Mouse (Mus musculus) MEL (cell line): ENCODE data around the gene Cbl. TPM values are rescaled to one million over a fixed set of nuclear protein-coding genes. Genes with fewer than 3 reads are reported as not detected.

ENCODE experiments used
- DNase-seq: peaks from one replicate; pipeline ENCODE4 v3.0.0; 2011; ENCODE audit warnings: low read depth, low spot score
- H3K27ac ChIP-seq: 2 replicates; pipeline ENCODE4 v1.5.1; 2012; ENCODE audit warnings: low read depth, mild to moderate bottlenecking, control low read depth, low read length, moderate library complexity; ENCODE audit not compliant: control insufficient read depth
- H3K27me3 ChIP-seq, 2 experiments: fragments of 150-350 bp in 1 of 2; sonication (generic) in 1 of 2; 2 replicates each; pipeline ENCODE4 v1.6.1; 2012; ENCODE audit warnings: low read length in 2 of 2, mild to moderate bottlenecking in 2 of 2, improper control_type of control experiment in 1 of 2, moderate library complexity in 1 of 2; ENCODE audit not compliant: insufficient read depth in 2 of 2, control insufficient read depth in 1 of 2
- H3K36me3 ChIP-seq, 2 experiments: 2 replicates each; pipeline ENCODE4 v1.6.1; 2012 to 2014; ENCODE audit warnings: low read length in 2 of 2, improper control_type of control experiment in 1 of 2, inconsistent platforms in 1 of 2, mild to moderate bottlenecking in 1 of 2; ENCODE audit not compliant: insufficient read depth in 2 of 2, control insufficient read depth in 1 of 2
- H3K4me1 ChIP-seq, 2 experiments: fragments of 150-350 bp in 1 of 2; sonication (generic) in 1 of 2; 2 replicates each; pipeline ENCODE4 v1.6.1; 2012; ENCODE audit warnings: low read length in 2 of 2, improper control_type of control experiment in 1 of 2, mild to moderate bottlenecking in 1 of 2; ENCODE audit not compliant: insufficient read depth in 2 of 2, control insufficient read depth in 1 of 2
- H3K4me3 ChIP-seq, 2 experiments: fragments of 150-350 bp in 1 of 2; sonication (generic) in 1 of 2; 2 replicates each; pipeline ENCODE4 v1.5.1; 2012; ENCODE audit warnings: low read depth in 2 of 2, low read length in 2 of 2, mild to moderate bottlenecking in 2 of 2, moderate library complexity in 2 of 2, control low read depth in 1 of 2, improper control_type of control experiment in 1 of 2; ENCODE audit not compliant: control insufficient read depth in 1 of 2, insufficient read depth in 1 of 2
- H3K79me2 ChIP-seq: 2 replicates; pipeline ENCODE4 v1.6.1; 2012; ENCODE audit warnings: mild to moderate bottlenecking, low read length, moderate library complexity; ENCODE audit not compliant: control insufficient read depth, poor library complexity, insufficient read depth
- H3K9ac ChIP-seq: 2 replicates; pipeline ENCODE4 v1.6.1; 2012; ENCODE audit warnings: low read depth, mild to moderate bottlenecking, control low read depth, low read length, moderate library complexity; ENCODE audit not compliant: control insufficient read depth, poor library complexity, severe bottlenecking
- H3K9me3 ChIP-seq: fragments of 150-350 bp; sonication (generic); replicated peaks from 2 replicates; pipeline ENCODE4 v1.6.1; 2012; ENCODE audit warnings: mild to moderate bottlenecking, low read length, improper control_type of control experiment, moderate library complexity; ENCODE audit not compliant: insufficient read depth
- BHLHE40 ChIP-seq: IDR thresholded peaks from 2 replicates; pipeline ENCODE4 v1.6.1; 2012; ENCODE audit warnings: low read depth, mild to moderate bottlenecking, inconsistent platforms, low read length, improper control_type of control experiment, borderline replicate concordance
- CHD1 ChIP-seq: IDR thresholded peaks from 2 replicates; pipeline ENCODE4 v1.6.1; 2012; ENCODE audit warnings: low read depth, mild to moderate bottlenecking, inconsistent platforms, low read length, improper control_type of control experiment
- CHD2 ChIP-seq: IDR thresholded peaks from 2 replicates; pipeline ENCODE4 v1.6.1; 2011; ENCODE audit warnings: low read length, improper control_type of control experiment
- CTCF ChIP-seq, 3 experiments: IDR thresholded peaks in 2 of 3; conservative IDR thresholded peaks in 1 of 3; 2 replicates each; pipeline ENCODE4 v1.5.1; 2011 to 2012; ENCODE audit warnings: low read length in 3 of 3, low read depth in 2 of 3, mild to moderate bottlenecking in 2 of 3, improper control_type of control experiment in 1 of 3, inconsistent platforms in 1 of 3, mixed read lengths in 1 of 3, moderate library complexity in 1 of 3; ENCODE audit not compliant: control insufficient read depth in 1 of 3, insufficient read depth in 1 of 3, poor library complexity in 1 of 3, severe bottlenecking in 1 of 3
- E2F4 ChIP-seq: IDR thresholded peaks from 2 replicates; pipeline ENCODE4 v1.6.1; 2011; ENCODE audit warnings: low read depth, low read length, improper control_type of control experiment, borderline replicate concordance
- ELF1 ChIP-seq: IDR thresholded peaks from 2 replicates; pipeline ENCODE4 v1.6.1; 2014; ENCODE audit warnings: low read depth, mild to moderate bottlenecking, inconsistent platforms, low read length, improper control_type of control experiment, moderate library complexity
- EP300 ChIP-seq, 2 experiments: IDR thresholded peaks; 2 replicates each; pipeline ENCODE4 v1.6.1; 2011; ENCODE audit warnings: improper control_type of control experiment in 2 of 2, low read length in 2 of 2, low read depth in 1 of 2, mild to moderate bottlenecking in 1 of 2
- ETS1 ChIP-seq: IDR thresholded peaks from 2 replicates; pipeline ENCODE4 v1.6.1; 2012; ENCODE audit warnings: low read depth, mild to moderate bottlenecking, inconsistent platforms, low read length, improper control_type of control experiment, moderate library complexity
- GATA1 ChIP-seq: IDR thresholded peaks from 2 replicates; pipeline ENCODE4 v1.6.1; 2011; ENCODE audit warnings: low read depth, low read length, improper control_type of control experiment
- HCFC1 ChIP-seq: IDR thresholded peaks from 2 replicates; pipeline ENCODE4 v1.6.1; 2012; ENCODE audit warnings: low read depth, mild to moderate bottlenecking, inconsistent platforms, low read length, improper control_type of control experiment, moderate library complexity
- JUND ChIP-seq: IDR thresholded peaks from 2 replicates; pipeline ENCODE4 v1.6.1; 2011; ENCODE audit warnings: low read depth, mild to moderate bottlenecking, improper control_type of control experiment, low read length
- MAX ChIP-seq: IDR thresholded peaks from 2 replicates; pipeline ENCODE4 v1.6.1; 2011; ENCODE audit warnings: low read length, improper control_type of control experiment
- MXI1 ChIP-seq: IDR thresholded peaks from 2 replicates; pipeline ENCODE4 v1.6.1; 2011; ENCODE audit warnings: mild to moderate bottlenecking, low read depth, low read length, improper control_type of control experiment
- NRF1 ChIP-seq: IDR thresholded peaks from 2 replicates; pipeline ENCODE4 v1.6.1; 2014; ENCODE audit warnings: low read depth, mild to moderate bottlenecking, inconsistent platforms, low read length, improper control_type of control experiment, moderate library complexity; ENCODE audit not compliant: poor library complexity, insufficient read depth, severe bottlenecking
- POLR2A ChIP-seq, 2 experiments: IDR thresholded peaks; 2 replicates each; pipeline ENCODE4 v1.6.1; 2011 to 2012; ENCODE audit warnings: low read length in 2 of 2, mild to moderate bottlenecking in 2 of 2, control low read depth in 1 of 2, improper control_type of control experiment in 1 of 2, low read depth in 1 of 2, moderate library complexity in 1 of 2; ENCODE audit not compliant: control insufficient read depth in 1 of 2, insufficient read depth in 1 of 2, poor library complexity in 1 of 2
- POLR2AphosphoS2 ChIP-seq: IDR thresholded peaks from 2 replicates; pipeline ENCODE4 v1.6.1; 2011; ENCODE audit warnings: low read length, improper control_type of control experiment
- RAD21 ChIP-seq: IDR thresholded peaks from 2 replicates; pipeline ENCODE4 v1.6.1; 2011; ENCODE audit warnings: mild to moderate bottlenecking, low read depth, low read length, improper control_type of control experiment
- SIN3A ChIP-seq: IDR thresholded peaks from 2 replicates; pipeline ENCODE4 v1.6.1; 2012; ENCODE audit warnings: low read length, improper control_type of control experiment, inconsistent platforms
- TAL1 ChIP-seq: IDR thresholded peaks from 2 replicates; pipeline ENCODE4 v1.6.1; 2012; ENCODE audit warnings: mild to moderate bottlenecking, inconsistent platforms, low read length, moderate library complexity, mixed read lengths
- UBTF ChIP-seq: IDR thresholded peaks from 2 replicates; pipeline ENCODE4 v1.6.1; 2012; ENCODE audit warnings: low read depth, mild to moderate bottlenecking, inconsistent platforms, low read length, improper control_type of control experiment, moderate library complexity, borderline replicate concordance; ENCODE audit not compliant: insufficient read depth
- USF2 ChIP-seq, 2 experiments: IDR thresholded peaks; 2 replicates each; pipeline ENCODE4 v1.6.1; 2011 to 2012; ENCODE audit warnings: improper control_type of control experiment in 2 of 2, low read length in 2 of 2, borderline replicate concordance in 1 of 2, inconsistent platforms in 1 of 2, low read depth in 1 of 2, mild to moderate bottlenecking in 1 of 2; ENCODE audit not compliant: insufficient read depth in 1 of 2
- ZMIZ1 ChIP-seq: IDR thresholded peaks from 2 replicates; pipeline ENCODE4 v1.6.1; 2012; ENCODE audit warnings: low read depth, mild to moderate bottlenecking, inconsistent platforms, low read length, improper control_type of control experiment, moderate library complexity
- ZNF384 ChIP-seq: IDR thresholded peaks from 2 replicates; pipeline ENCODE4 v1.6.1; 2012; ENCODE audit warnings: low read depth, mild to moderate bottlenecking, inconsistent platforms, low read length, improper control_type of control experiment
- polyA plus RNA-seq, 2 experiments: library from polyadenylated mRNA; stranded (reverse) in 1 of 2; unstranded in 1 of 2; fragments of >175 nt in 1 of 2; fragments of >200 nt in 1 of 2; gene quantifications; 2 replicates each; pipeline versions ENCODE4 v1.2.1 to v1.2.4; 2012; ENCODE audit warnings: low replicate concordance in 2 of 2, low read depth in 1 of 2; ENCODE audit not compliant: insufficient read length in 2 of 2, insufficient read depth in 1 of 2, missing spikeins in 1 of 2
- total RNA-seq: library from RNA; depleted of rRNA; stranded (reverse); fragments of 300-350 nt; gene quantifications from 2 replicates; pipeline ENCODE4 v1.2.3, GENCODE M21; 2012

The Cbl gene
- total and polyA plus RNA-seq, 3 experiments = 9.1 to 41.1 (median 36.8) TPM

- peaks cover 0 to 16% of the 10 kb centered on the region in 2 experiments; a peak in 3 of 4 replicates for H3K4me1 ChIP-seq
- no peaks in the 10 kb centered on the region for H3K9me3 ChIP-seq
- no peak within 1 kb of the TSS for H3K9ac ChIP-seq
These were observed 126.7 kb downstream of the Cbl start, which contains the start of gene C1qtnf5 for GRCm38 (mm10) chr9:44107110-44107509. TSS of gene C1qtnf5 (plus strand) at chr9:44107245.

GRCm38 (mm10) chr9:44106596-44106995 lies 127.3 kb downstream of the Cbl start:
- DNase-seq = no peak
- H3K9ac ChIP-seq = no peak overlapping the region
- H3K4me3 ChIP-seq = no peak overlapping the region
- peaks cover 0 to 8% of the 10 kb centered on the region in 2 experiments; a peak in 3 of 4 replicates for H3K36me3 ChIP-seq
- no peak overlapping the region for H3K27ac ChIP-seq
- H3K27me3 ChIP-seq = no peaks in the 10 kb centered on the region
- no peaks in the 10 kb centered on the region for H3K9me3 ChIP-seq
- H3K4me1 ChIP-seq = peaks cover 0 to 14% of the 10 kb centered on the region in 2 experiments; a peak in 2 of 4 replicates
- TF ChIP-seq ZMIZ1 (no peak), RAD21 (no peak), UBTF (no peak), GATA1 (no peak), POLR2A (IDR thresholded peaks at IDR 0.05; ENCODE audit: control insufficient read depth in 1 of 2, insufficient read depth in 1 of 2, low read depth in 1 of 2, low read length in 2 of 2, poor library complexity in 1 of 2) (no peak), SIN3A (no peak), EP300 (IDR thresholded peaks at IDR 0.05; ENCODE audit: low read depth in 1 of 2, low read length in 2 of 2) (no peak), CTCF (IDR thresholded peaks at IDR 0.05 in 2 of 3, conservative IDR thresholded peaks at IDR 0.05 in 1 of 3; ENCODE audit: control insufficient read depth in 1 of 3, insufficient read depth in 1 of 3, low read depth in 2 of 3, low read length in 3 of 3, poor library complexity in 1 of 3, severe bottlenecking in 1 of 3) (no peak), JUND (no peak), HCFC1 (no peak), MXI1 (no peak), ETS1 (no peak)
- peaks cover 38% of the 10 kb centered on the region for H3K79me2 ChIP-seq

More at GRCm38 (mm10) chr9:44107110-44107509, 126.7 kb downstream of the Cbl start, which contains the start of gene C1qtnf5:
- Histone ChIP-seq H3K36me3 (peaks cover 0 to 8% of the 10 kb centered on the region in 2 experiments; a peak in 3 of 4 replicates), H3K79me2 (peaks cover 41% of the 10 kb centered on the region), H3K27ac (no peak within 1 kb of the TSS)
- TF ChIP-seq CHD2 (no peak), BHLHE40 (no peak), NRF1 (no peak), MAX (no peak), RAD21 (no peak), SIN3A (no peak), USF2 (IDR thresholded peaks at IDR 0.05; ENCODE audit: borderline replicate concordance in 1 of 2, insufficient read depth in 1 of 2, low read depth in 1 of 2, low read length in 2 of 2) (no peak), POLR2AphosphoS2 (no peak), CHD1 (no peak), ELF1 (no peak), MXI1 (no peak), E2F4 (no peak), ZNF384 (no peak), JUND (no peak), TAL1 (no peak)
- TF ChIP-seq, all 39 proteins: peak for 0
- H3K4me3 ChIP-seq = no peak within 1 kb of the TSS
- H3K27me3 ChIP-seq = no peaks in the 10 kb centered on the region
- no peak for DNase-seq
